Mouse (Mus musculus): ENCODE measurements around the gene Dach1. TPM values are rescaled to one million over a fixed set of nuclear protein-coding genes. Genes with fewer than 3 reads are reported as not detected.

Dach1 gene
- polyA plus RNA-seq, 1 experiment from 2014 or later, result 8.6 TPM

DNA sequence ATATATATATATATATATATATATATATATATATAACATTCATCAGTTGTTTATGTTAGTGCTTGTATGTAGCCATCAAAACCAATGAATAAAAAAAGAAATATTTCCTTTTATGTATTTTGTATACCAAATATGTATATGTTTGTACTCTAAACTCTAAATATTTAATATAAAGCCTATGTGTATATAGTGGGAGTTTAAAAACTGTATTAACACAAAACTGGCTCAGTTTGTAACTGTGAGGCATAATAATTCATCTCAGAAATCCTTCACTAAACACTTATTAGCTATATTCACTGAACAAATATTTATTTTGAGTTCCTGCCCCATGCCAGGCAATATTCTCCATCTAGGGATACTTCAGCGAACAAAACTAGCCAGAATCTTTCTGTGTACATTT lies 155.5 kb downstream of the Dach1 start:
- Histone ChIP-seq H3K27me3 (replicated peaks; ENCODE audit: control insufficient read depth, insufficient read depth, low read length) (no peaks in the 10 kb centered on the region), H3K4me2 (ENCODE audit: low read length) (no peak overlapping the region), H3K36me3 (ENCODE audit: control insufficient read depth, insufficient read depth) (no peaks in the 10 kb centered on the region), H3K9me3 (ENCODE audit: control insufficient read depth, low read length) (no peaks in the 10 kb centered on the region), H3K27ac (ENCODE audit: low read length) (no peak overlapping the region), H3K4me3 (replicated peaks; ENCODE audit: low read length) (no peak overlapping the region), H3K4me1 (replicated peaks; ENCODE audit: control insufficient read depth, insufficient read depth, low read length) (no peaks in the 10 kb centered on the region), H3K9ac (replicated peaks; ENCODE audit: low read depth, low read length) (no peak overlapping the region)
- ATAC-seq, result no peak
- 89% methylated on average over 1 of the region's 1 CpGs for WGBS

GRCm38 (mm10) chr14:98008501-98008900 lies 161.1 kb downstream of the Dach1 start:
- H3K27ac ChIP-seq (ENCODE audit: low read length), result no peak overlapping the region
- ATAC-seq, result no peak

DNA sequence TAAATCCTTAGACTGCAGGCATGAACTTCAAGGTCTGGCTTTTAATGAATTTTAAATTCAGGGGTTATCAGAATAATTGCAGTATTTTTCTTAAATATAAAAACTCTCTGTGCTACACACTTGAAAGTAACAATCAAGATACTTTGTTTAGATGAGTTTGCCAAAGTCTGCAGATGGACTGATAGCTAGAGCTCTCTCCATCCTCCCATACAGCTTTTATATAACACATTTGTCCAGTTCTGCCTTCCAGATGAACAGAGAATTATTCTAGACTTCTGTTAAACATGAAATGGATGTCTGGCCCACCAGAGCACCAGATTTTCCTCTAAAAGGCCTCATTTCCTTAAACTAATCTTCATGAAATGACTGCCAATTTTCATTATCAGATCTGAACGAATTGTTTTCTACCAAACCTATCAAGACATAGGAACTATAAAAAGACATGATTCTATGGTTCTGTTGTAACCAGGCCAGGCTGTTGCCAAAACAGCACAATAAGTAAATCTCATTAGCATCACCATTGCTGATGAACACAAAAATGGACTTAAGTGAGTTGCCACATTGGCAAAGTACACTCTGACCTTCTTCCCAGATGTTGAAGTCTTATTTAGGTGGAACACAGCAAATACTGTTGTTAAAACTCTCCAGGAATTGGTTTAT lies 167.4 kb downstream of the Dach1 start:
- no peak overlapping the region for H3K4me3 ChIP-seq (replicated peaks; ENCODE audit: low read length)
- H3K4me1 ChIP-seq (replicated peaks; ENCODE audit: control insufficient read depth, insufficient read depth, low read length), result no peaks in the 10 kb centered on the region
- H3K9me3 ChIP-seq (ENCODE audit: control insufficient read depth, low read length), result no peaks in the 10 kb centered on the region
- no peak for ATAC-seq
- H3K27me3 ChIP-seq (replicated peaks; ENCODE audit: control insufficient read depth, insufficient read depth, low read length), result no peaks in the 10 kb centered on the region
- H3K4me2 ChIP-seq (ENCODE audit: low read length), result no peak overlapping the region
- no peaks in the 10 kb centered on the region for H3K36me3 ChIP-seq (ENCODE audit: control insufficient read depth, insufficient read depth)
- 20% methylated on average over 1 of the region's 1 CpGs for WGBS
- no peak overlapping the region for H3K27ac ChIP-seq (ENCODE audit: low read length)
- H3K9ac ChIP-seq (replicated peaks; ENCODE audit: low read depth, low read length), result no peak overlapping the region

More at GRCm38 (mm10) chr14:98008501-98008900, 161.1 kb downstream of the Dach1 start:
- Histone ChIP-seq H3K4me1 (replicated peaks; ENCODE audit: control insufficient read depth, insufficient read depth, low read length) (no peaks in the 10 kb centered on the region), H3K4me3 (replicated peaks; ENCODE audit: low read length) (no peak overlapping the region), H3K36me3 (ENCODE audit: control insufficient read depth, insufficient read depth) (no peaks in the 10 kb centered on the region), H3K9ac (replicated peaks; ENCODE audit: low read depth, low read length) (no peak overlapping the region), H3K9me3 (ENCODE audit: control insufficient read depth, low read length) (no peaks in the 10 kb centered on the region), H3K4me2 (ENCODE audit: low read length) (no peak overlapping the region), H3K27me3 (replicated peaks; ENCODE audit: control insufficient read depth, insufficient read depth, low read length) (no peaks in the 10 kb centered on the region)
- 73% methylated on average over 6 of the region's 6 CpGs for WGBS

- Histone ChIP-seq H3K36me3 (ENCODE audit: control insufficient read depth, insufficient read depth) (no peaks in the 10 kb centered on the region), H3K9me3 (ENCODE audit: control insufficient read depth, low read length) (no peaks in the 10 kb centered on the region), H3K4me1 (replicated peaks; ENCODE audit: control insufficient read depth, insufficient read depth, low read length) (no peaks in the 10 kb centered on the region), H3K27ac (ENCODE audit: low read length) (no peak overlapping the region), H3K4me3 (replicated peaks; ENCODE audit: low read length) (no peak overlapping the region), H3K9ac (replicated peaks; ENCODE audit: low read depth, low read length) (no peak overlapping the region), H3K4me2 (ENCODE audit: low read length) (no peak overlapping the region), H3K27me3 (replicated peaks; ENCODE audit: control insufficient read depth, insufficient read depth, low read length) (no peaks in the 10 kb centered on the region)
- ATAC-seq, result no peak
These were observed 171.0 kb downstream of the Dach1 start for GRCm38 (mm10) chr14:97998584-97998983.

- 76% methylated on average over 3 of the region's 3 CpGs for WGBS
- H3K4me3 ChIP-seq (replicated peaks; ENCODE audit: low read length), result no peak overlapping the region
These were observed 186.3 kb downstream of the Dach1 start for GRCm38 (mm10) chr14:97983251-97983650.

DNA sequence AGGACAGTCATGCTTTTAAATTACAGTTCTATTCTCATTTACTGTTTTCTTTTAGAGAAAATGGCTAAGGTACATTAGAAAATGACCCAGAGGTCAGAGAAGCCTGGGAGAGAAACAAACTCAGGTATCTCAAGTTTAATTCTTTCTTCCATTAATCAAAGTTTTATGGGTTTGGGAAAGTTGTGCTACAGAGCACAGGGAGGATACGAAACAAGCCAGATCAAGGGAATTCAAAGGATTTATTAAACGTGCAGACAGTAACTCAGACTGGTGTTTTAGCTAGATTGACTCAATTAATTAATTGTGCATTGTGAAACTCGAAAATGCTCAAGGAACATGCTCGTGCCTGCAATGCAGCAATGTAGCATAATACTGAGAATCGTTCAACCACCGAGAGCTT lies 186.9 kb downstream of the Dach1 start:
- no peaks in the 10 kb centered on the region for H3K27me3 ChIP-seq (replicated peaks; ENCODE audit: control insufficient read depth, insufficient read depth, low read length)
- WGBS, result 38% methylated on average over 6 of the region's 6 CpGs
- no peaks in the 10 kb centered on the region for H3K36me3 ChIP-seq (ENCODE audit: control insufficient read depth, insufficient read depth)
- no peaks in the 10 kb centered on the region for H3K4me1 ChIP-seq (replicated peaks; ENCODE audit: control insufficient read depth, insufficient read depth, low read length)
- H3K4me3 ChIP-seq (replicated peaks; ENCODE audit: low read length), result no peak overlapping the region
- H3K9ac ChIP-seq (replicated peaks; ENCODE audit: low read depth, low read length), result no peak overlapping the region
- no peaks in the 10 kb centered on the region for H3K9me3 ChIP-seq (ENCODE audit: control insufficient read depth, low read length)
- no peak overlapping the region for H3K4me2 ChIP-seq (ENCODE audit: low read length)
- ATAC-seq, result no peak
- no peak overlapping the region for H3K27ac ChIP-seq (ENCODE audit: low read length)

More at GRCm38 (mm10) chr14:97983251-97983650, 186.3 kb downstream of the Dach1 start:
- H3K4me1 ChIP-seq (replicated peaks; ENCODE audit: control insufficient read depth, insufficient read depth, low read length), result no peaks in the 10 kb centered on the region
- no peak overlapping the region for H3K9ac ChIP-seq (replicated peaks; ENCODE audit: low read depth, low read length)
- H3K36me3 ChIP-seq (ENCODE audit: control insufficient read depth, insufficient read depth), result no peaks in the 10 kb centered on the region
- no peaks in the 10 kb centered on the region for H3K27me3 ChIP-seq (replicated peaks; ENCODE audit: control insufficient read depth, insufficient read depth, low read length)
- H3K4me2 ChIP-seq (ENCODE audit: low read length), result no peak overlapping the region
- H3K27ac ChIP-seq (ENCODE audit: low read length), result no peak overlapping the region
- no peak for ATAC-seq
- H3K9me3 ChIP-seq (ENCODE audit: control insufficient read depth, low read length), result no peaks in the 10 kb centered on the region

DNA sequence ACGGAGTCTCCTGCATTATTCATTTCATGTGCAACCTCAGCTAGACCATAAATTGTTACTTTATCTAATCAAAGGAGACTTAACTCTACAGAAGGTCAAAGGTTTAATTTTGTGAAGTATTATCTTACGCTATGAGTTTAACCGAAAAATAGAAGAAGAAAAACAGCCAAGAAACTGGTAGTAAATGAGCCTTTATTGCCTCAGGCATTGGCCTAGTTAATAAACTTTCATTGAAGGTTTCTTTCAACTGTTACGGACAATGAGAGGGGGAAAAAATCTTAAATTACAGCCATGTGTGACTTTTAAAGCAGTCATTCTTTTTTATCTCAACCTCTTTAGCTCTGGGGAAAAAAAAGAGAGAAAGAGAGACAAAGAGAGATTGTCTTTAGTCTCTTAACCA lies 188.7 kb downstream of the Dach1 start:
- no peak overlapping the region for H3K4me3 ChIP-seq (replicated peaks; ENCODE audit: low read length)
- no peaks in the 10 kb centered on the region for H3K4me1 ChIP-seq (replicated peaks; ENCODE audit: control insufficient read depth, insufficient read depth, low read length)
- no peak overlapping the region for H3K4me2 ChIP-seq (ENCODE audit: low read length)
- no peak for ATAC-seq
- no peak overlapping the region for H3K9ac ChIP-seq (replicated peaks; ENCODE audit: low read depth, low read length)
- H3K36me3 ChIP-seq (ENCODE audit: control insufficient read depth, insufficient read depth), result no peaks in the 10 kb centered on the region
- 25% methylated on average over 4 of the region's 4 CpGs for WGBS
- no peaks in the 10 kb centered on the region for H3K9me3 ChIP-seq (ENCODE audit: control insufficient read depth, low read length)
- H3K27ac ChIP-seq (ENCODE audit: low read length), result no peak overlapping the region
- H3K27me3 ChIP-seq (replicated peaks; ENCODE audit: control insufficient read depth, insufficient read depth, low read length), result no peaks in the 10 kb centered on the region

DNA sequence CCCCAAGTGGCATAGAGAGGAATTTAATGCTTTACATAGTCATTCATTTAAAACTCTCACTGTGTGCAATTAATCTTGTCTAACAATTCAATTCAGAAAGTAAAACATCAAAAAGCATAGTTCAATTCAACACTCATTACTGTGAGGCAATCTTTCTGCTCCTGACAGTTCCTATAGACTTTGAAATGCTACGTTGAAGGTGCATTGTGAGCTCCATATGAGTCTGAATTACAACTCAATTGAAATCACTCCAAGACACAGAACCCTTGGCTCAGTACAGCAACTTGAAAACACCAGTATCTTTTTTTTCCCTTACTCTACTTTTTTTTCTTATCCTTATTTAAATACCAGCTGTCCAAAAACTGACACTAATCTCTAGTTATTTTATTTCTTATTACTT lies 193.5 kb downstream of the Dach1 start:
- no peak overlapping the region for H3K4me3 ChIP-seq (replicated peaks; ENCODE audit: low read length)
- peak; percentile 76 for ATAC-seq
- no peaks in the 10 kb centered on the region for H3K27me3 ChIP-seq (replicated peaks; ENCODE audit: control insufficient read depth, insufficient read depth, low read length)
- peaks cover 3% of the 10 kb centered on the region for H3K4me1 ChIP-seq (replicated peaks; ENCODE audit: control insufficient read depth, insufficient read depth, low read length)
- H3K4me2 ChIP-seq (ENCODE audit: low read length), result no peak overlapping the region
- no peaks in the 10 kb centered on the region for H3K9me3 ChIP-seq (ENCODE audit: control insufficient read depth, low read length)
- H3K36me3 ChIP-seq (ENCODE audit: control insufficient read depth, insufficient read depth), result no peaks in the 10 kb centered on the region
- H3K9ac ChIP-seq (replicated peaks; ENCODE audit: low read depth, low read length), result no peak overlapping the region
- 3% methylated on average over 1 of the region's 1 CpGs for WGBS
- H3K27ac ChIP-seq (ENCODE audit: low read length), result no peak overlapping the region

- Histone ChIP-seq H3K36me3 (ENCODE audit: control insufficient read depth, insufficient read depth) (no peaks in the 10 kb centered on the region), H3K9me3 (ENCODE audit: control insufficient read depth, low read length) (no peaks in the 10 kb centered on the region), H3K4me2 (ENCODE audit: low read length) (no peak overlapping the region; the same call in 1 of the 2 replicates), H3K27me3 (replicated peaks; ENCODE audit: control insufficient read depth, insufficient read depth, low read length) (no peaks in the 10 kb centered on the region), H3K27ac (ENCODE audit: low read length) (no peak overlapping the region), H3K4me1 (replicated peaks; ENCODE audit: control insufficient read depth, insufficient read depth, low read length) (peaks cover 3% of the 10 kb centered on the region), H3K4me3 (replicated peaks; ENCODE audit: low read length) (no peak overlapping the region), H3K9ac (replicated peaks; ENCODE audit: low read depth, low read length) (no peak overlapping the region)
- WGBS, result 33% methylated on average over 7 of the region's 7 CpGs
- ATAC-seq, result no peak
These were observed 194.1 kb downstream of the Dach1 start for GRCm38 (mm10) chr14:97975447-97975846.

- Histone ChIP-seq H3K9me3 (ENCODE audit: control insufficient read depth, low read length) (no peaks in the 10 kb centered on the region), H3K4me3 (replicated peaks; ENCODE audit: low read length) (no peak overlapping the region), H3K9ac (replicated peaks; ENCODE audit: low read depth, low read length) (no peak overlapping the region), H3K36me3 (ENCODE audit: control insufficient read depth, insufficient read depth) (no peaks in the 10 kb centered on the region), H3K4me2 (ENCODE audit: low read length) (no peak overlapping the region), H3K27me3 (replicated peaks; ENCODE audit: control insufficient read depth, insufficient read depth, low read length) (no peaks in the 10 kb centered on the region), H3K4me1 (replicated peaks; ENCODE audit: control insufficient read depth, insufficient read depth, low read length) (peaks cover 5% of the 10 kb centered on the region), H3K27ac (ENCODE audit: low read length) (no peak overlapping the region)
- WGBS, result 62% methylated on average over 2 of the region's 2 CpGs
- no peak for ATAC-seq
These were observed 205.0 kb downstream of the Dach1 start for GRCm38 (mm10) chr14:97964543-97965069.
